Mouse (Mus musculus) gonadal fat pad, adult 2 months (tissue): ENCODE data around the gene Olfr638. TPM values are rescaled to one million over a fixed set of nuclear protein-coding genes. Genes with fewer than 3 reads are reported as not detected.
"Not testable (repeated sequence)": the region's sequence is repeated elsewhere in the genome, so short reads cannot be mapped to it uniquely, and the experiment has no call there.

ENCODE experiments used
- DNase-seq: peaks from one replicate; pipeline ENCODE4 v3.0.0-alpha.2; 2012; ENCODE audit warnings: low read depth
- polyA plus RNA-seq: library from polyadenylated mRNA; depleted of rRNA; stranded (reverse); fragments of >200 nt; gene quantifications from 2 replicates; pipeline ENCODE4 v1.2.3, GENCODE M21; 2012; rRNA removed

Olfr638 gene
- not detected in 2 replicates for polyA plus RNA-seq

- DNase-seq, result no peak
Observed at GRCm38 (mm10) chr7:103998446-103998845, at the start of gene Olfr638. Gene Olfr638, plus strand, starts transcription at chr7:103998746.

- not testable (repeated sequence) for DNase-seq
Observed at GRCm38 (mm10) chr7:103966873-103967272, 31.7 kb upstream of the Olfr638 start.

- DNase-seq, result no peak
Observed at GRCm38 (mm10) chr7:103970852-103971251, 27.7 kb upstream of the Olfr638 start, which contains the start of gene Olfr635. Gene Olfr635, plus strand, starts transcription at chr7:103971152.

- DNase-seq, result no peak
Observed at GRCm38 (mm10) chr7:103971782-103972181, 26.8 kb upstream of the Olfr638 start.

GRCm38 (mm10) chr7:103999124-103999523, 578 bp downstream of the Olfr638 start:
- DNase-seq, result no peak

GRCm38 (mm10) chr7:104017203-104017602, 18.7 kb downstream of the Olfr638 start, which contains the start of gene Olfr639:
Gene Olfr639, minus strand, starts transcription at chr7:104017303.
- DNase-seq, result no peak

- DNase-seq, result no peak
Observed at GRCm38 (mm10) chr7:104018953-104019352, 20.4 kb downstream of the Olfr638 start.

GRCm38 (mm10) chr7:104021651-104022050, 23.1 kb downstream of the Olfr638 start:
- no peak for DNase-seq

- DNase-seq, result no peak
Observed at GRCm38 (mm10) chr7:104025473-104025872, 26.9 kb downstream of the Olfr638 start, which contains the start of gene Olfr640. Gene Olfr640, minus strand, starts transcription at chr7:104025573.

GRCm38 (mm10) chr7:104026978-104027377, 28.4 kb downstream of the Olfr638 start:
- no peak for DNase-seq

- no peak for DNase-seq
Observed at GRCm38 (mm10) chr7:104035145-104035544, 36.6 kb downstream of the Olfr638 start, which contains the start of gene Olfr641. Gene Olfr641, plus strand, starts transcription at chr7:104035445.

- no peak for DNase-seq
Observed at GRCm38 (mm10) chr7:104050745-104051144, 52.2 kb downstream of the Olfr638 start.

GRCm38 (mm10) chr7:104052566-104052965, 54.0 kb downstream of the Olfr638 start, which contains the start of gene Olfr642:
Gene Olfr642, minus strand, starts transcription at chr7:104052666.
- DNase-seq, result no peak

Other genes starting within 250 kb of the Olfr638 start
- not detected in 2 replicates for gene Olfr630, start 241.4 kb upstream of the Olfr638 start, polyA plus RNA-seq
- gene Olfr69, start 227.2 kb upstream of the Olfr638 start, polyA plus RNA-seq, result not detected in 2 replicates
- not detected in 2 replicates for gene Olfr68, start 219.0 kb upstream of the Olfr638 start, polyA plus RNA-seq
- not detected in 2 replicates for gene Olfr67, start 206.9 kb upstream of the Olfr638 start, polyA plus RNA-seq
- gene Hbb-bt, start 184.8 kb upstream of the Olfr638 start, polyA plus RNA-seq, result 189 and 481 TPM in 2 replicates
- gene Hbb-bs, start 170.7 kb upstream of the Olfr638 start, polyA plus RNA-seq, result 2,031 and 4,766 TPM in 2 replicates
- not detected in 2 replicates for gene Hbb-bh2, start 158.2 kb upstream of the Olfr638 start, polyA plus RNA-seq
- not detected in 2 replicates for gene Hbb-bh1, start 155.6 kb upstream of the Olfr638 start, polyA plus RNA-seq
- gene Hbb-y, start 145.5 kb upstream of the Olfr638 start, polyA plus RNA-seq, result not detected in 2 replicates
- gene Olfr66, start 112.5 kb upstream of the Olfr638 start, polyA plus RNA-seq, result not detected in 2 replicates
- gene Olfr64, start 104.3 kb upstream of the Olfr638 start, polyA plus RNA-seq, result not detected in 2 replicates
- not detected in 2 replicates for gene Olfr65, start 95.3 kb upstream of the Olfr638 start, polyA plus RNA-seq
- gene Olfr631, start 69.9 kb upstream of the Olfr638 start, polyA plus RNA-seq, result not detected in 2 replicates
- gene Olfr632, start 64.4 kb upstream of the Olfr638 start, polyA plus RNA-seq, result not detected in 2 replicates
- gene Olfr633, start 54.3 kb upstream of the Olfr638 start, polyA plus RNA-seq, result not detected in 2 replicates
- gene Olfr635, start 27.6 kb upstream of the Olfr638 start, polyA plus RNA-seq, result not detected in 2 replicates
- not detected in 2 replicates for gene Olfr639, start 18.6 kb downstream of the Olfr638 start, polyA plus RNA-seq
- not detected in 2 replicates for gene Olfr640, start 26.8 kb downstream of the Olfr638 start, polyA plus RNA-seq
- gene Olfr641, start 36.7 kb downstream of the Olfr638 start, polyA plus RNA-seq, result not detected in 2 replicates
- not detected in 2 replicates for gene Olfr642, start 53.9 kb downstream of the Olfr638 start, polyA plus RNA-seq
- gene 4930516K23Rik, start 62.7 kb downstream of the Olfr638 start, polyA plus RNA-seq, result not detected in 2 replicates
- not detected in 2 replicates for gene Olfr644, start 73.1 kb downstream of the Olfr638 start, polyA plus RNA-seq
- gene Olfr645, start 86.7 kb downstream of the Olfr638 start, polyA plus RNA-seq, result not detected in 2 replicates
- not detected in 2 replicates for gene Olfr646, start 106.1 kb downstream of the Olfr638 start, polyA plus RNA-seq
- gene Ubqln5, start 131.1 kb downstream of the Olfr638 start, polyA plus RNA-seq, result 0.14 and 0.34 TPM in 2 replicates
- not detected in 2 replicates for gene Olfr643, start 138.7 kb downstream of the Olfr638 start, polyA plus RNA-seq
- 1.6 and 2.4 TPM in 2 replicates for gene Ubqln3, start 144.5 kb downstream of the Olfr638 start, polyA plus RNA-seq
- 2.4 TPM in 2 replicates for gene Ubqlnl, start 151.8 kb downstream of the Olfr638 start, polyA plus RNA-seq
- 0.05 TPM in 1 of 2 replicates, not detected in the other for gene Olfm5, start 166.1 kb downstream of the Olfr638 start, polyA plus RNA-seq
- gene Olfr648, start 184.6 kb downstream of the Olfr638 start, polyA plus RNA-seq, result 0.05 TPM in 1 of 2 replicates, not detected in the other
- not detected in 2 replicates for gene Olfr649, start 197.2 kb downstream of the Olfr638 start, polyA plus RNA-seq
- 1.3 TPM in 2 replicates for gene Trim6, start 220.0 kb downstream of the Olfr638 start, polyA plus RNA-seq
- 4.7 and 5.2 TPM in 2 replicates for gene Trim34a, start 245.7 kb downstream of the Olfr638 start, polyA plus RNA-seq